Mouse (Mus musculus) forebrain, embryonic 10.5 days (tissue): Measurements from ENCODE around the gene Armc7. TPM values are rescaled to one million over a fixed set of nuclear protein-coding genes. Genes with fewer than 3 reads are reported as not detected.
"Not testable (repeated sequence)": the region's sequence is repeated elsewhere in the genome, so short reads cannot be mapped to it uniquely, and the experiment has no call there.

ENCODE experiments used
- DNase-seq: peaks from one replicate; pipeline ENCODE4 v3.0.0-alpha.2; 2017; ENCODE audit warnings: low spot score; ENCODE audit errors: extremely low spot score
- H3K27ac ChIP-seq: fragments of 300-500 bp; sonication (generic); 2 replicates; pipeline ENCODE4 v1.5.1; 2016; ENCODE audit warnings: mild to moderate bottlenecking
- H3K27me3 ChIP-seq: fragments of 300-500 bp; sonication (generic); 2 replicates; pipeline ENCODE4 v1.6.1; 2016; ENCODE audit warnings: mild to moderate bottlenecking; ENCODE audit not compliant: poor library complexity, severe bottlenecking
- H3K36me3 ChIP-seq: fragments of 300-500 bp; sonication (generic); replicated peaks from 2 replicates; pipeline ENCODE4 v1.6.1; 2016; ENCODE audit warnings: mild to moderate bottlenecking, moderate library complexity
- H3K4me1 ChIP-seq: fragments of 300-500 bp; sonication (generic); 2 replicates; pipeline ENCODE4 v1.6.1; 2016
- H3K4me3 ChIP-seq: fragments of 300-500 bp; sonication (generic); 2 replicates; pipeline ENCODE4 v1.5.1; 2016; ENCODE audit warnings: mild to moderate bottlenecking, moderate library complexity
- H3K9me3 ChIP-seq: fragments of 300-500 bp; sonication (generic); 2 replicates; pipeline ENCODE4 v1.6.1; 2016; ENCODE audit warnings: mild to moderate bottlenecking, moderate library complexity
- WGBS: fragments of 180-500 bp; shearing (Covaris S2); methylation state at CpG from one replicate; pipeline ENCODE4 v1.1.7; 2016; 5-methylcytosine and 5-hydroxymethylcytosine counted together
- polyA plus RNA-seq: library from polyadenylated mRNA; unstranded; fragments of >200 nt; fragmentation: Nextera tagmentation; extraction: Ambion mirVana; gene quantifications from 2 replicates; pipeline ENCODE4 v1.2.1, GENCODE M21; 2016

Gene Armc7
- polyA plus RNA-seq, 1 experiment from 2014 or later = 8.2 TPM

GRCm38 (mm10) chr11:115481553-115482259 lies 6.2 kb downstream of the Armc7 start:
- WGBS = 84% methylated on average over 6 of the region's 6 CpGs
- no peak for DNase-seq
- H3K27me3 ChIP-seq = no peaks in the 10 kb centered on the region

GRCm38 (mm10) chr11:115483278-115483677 lies 7.8 kb downstream of the Armc7 start:
- H3K4me3 ChIP-seq = no peak overlapping the region
- H3K36me3 ChIP-seq = peaks cover 7% of the 10 kb centered on the region

More at GRCm38 (mm10) chr11:115481553-115482259, 6.2 kb downstream of the Armc7 start:
- Histone ChIP-seq H3K4me1 (peaks cover 38% of the 10 kb centered on the region), H3K36me3 (peaks cover 7% of the 10 kb centered on the region; the same call in 1 of the 2 replicates), H3K4me3 (no peak overlapping the region), H3K27ac (no peak overlapping the region), H3K9me3 (no peaks in the 10 kb centered on the region)

GRCm38 (mm10) chr11:115483726-115484125 lies 8.3 kb downstream of the Armc7 start:
- H3K9me3 ChIP-seq = no peaks in the 10 kb centered on the region
- 18% methylated on average over 6 of the region's 6 CpGs for WGBS
- DNase-seq = peak; percentile 70

More at GRCm38 (mm10) chr11:115483278-115483677, 7.8 kb downstream of the Armc7 start:
- H3K27me3 ChIP-seq = no peaks in the 10 kb centered on the region
- H3K9me3 ChIP-seq = no peaks in the 10 kb centered on the region
- H3K27ac ChIP-seq = peak overlapping the region; percentile 17; the same call in 1 of the 2 replicates
- peaks cover 30% of the 10 kb centered on the region for H3K4me1 ChIP-seq
- no peak for DNase-seq
- 81% methylated on average over 11 of the region's 11 CpGs for WGBS

GRCm38 (mm10) chr11:115485155-115485554 lies 9.7 kb downstream of the Armc7 start:
- WGBS = 36% methylated on average over 12 of the region's 12 CpGs
- H3K27ac ChIP-seq = peak overlapping the region; percentile 79
- H3K4me1 ChIP-seq = peaks cover 33% of the 10 kb centered on the region
- no peaks in the 10 kb centered on the region for H3K9me3 ChIP-seq
- H3K36me3 ChIP-seq = peaks cover 21% of the 10 kb centered on the region
- peak overlapping the region; percentile 14 for H3K4me3 ChIP-seq
- DNase-seq = peak; percentile 66
- no peaks in the 10 kb centered on the region for H3K27me3 ChIP-seq

More at GRCm38 (mm10) chr11:115483726-115484125, 8.3 kb downstream of the Armc7 start:
- peak overlapping the region; percentile 17; the same call in 1 of the 2 replicates for H3K27ac ChIP-seq
- H3K36me3 ChIP-seq = peaks cover 11% of the 10 kb centered on the region
- H3K4me1 ChIP-seq = peaks cover 30% of the 10 kb centered on the region
- no peak overlapping the region for H3K4me3 ChIP-seq
- no peaks in the 10 kb centered on the region for H3K27me3 ChIP-seq

GRCm38 (mm10) chr11:115488551-115489104 lies 13.2 kb downstream of the Armc7 start:
- 91% methylated on average over 19 of the region's 19 CpGs for WGBS
- DNase-seq = no peak
- Histone ChIP-seq H3K36me3 (peaks cover 22% of the 10 kb centered on the region), H3K27me3 (peaks cover 8% of the 10 kb centered on the region), H3K4me3 (no peak overlapping the region), H3K27ac (0 out of 2 replicates have a peak overlapping the region, but pooled peaks have one; percentile 1), H3K9me3 (no peaks in the 10 kb centered on the region), H3K4me1 (peaks cover 53% of the 10 kb centered on the region)

GRCm38 (mm10) chr11:115490441-115491355 lies 15.2 kb downstream of the Armc7 start:
- 31% methylated on average over 25 of the region's 25 CpGs for WGBS
- peak overlapping the region; percentile 88 for H3K27ac ChIP-seq
- H3K4me3 ChIP-seq = peak overlapping the region; percentile 78
- peaks cover 22% of the 10 kb centered on the region for H3K36me3 ChIP-seq
- H3K4me1 ChIP-seq = peaks cover 36% of the 10 kb centered on the region
- no peaks in the 10 kb centered on the region for H3K9me3 ChIP-seq
- peaks cover 8% of the 10 kb centered on the region for H3K27me3 ChIP-seq
- no peak for DNase-seq

- Histone ChIP-seq H3K4me1 (peaks cover 29% of the 10 kb centered on the region), H3K4me3 (peak within 1 kb of the TSS; percentile 78), H3K36me3 (peaks cover 25% of the 10 kb centered on the region), H3K9me3 (no peaks in the 10 kb centered on the region), H3K27ac (peak within 1 kb of the TSS; percentile 88), H3K27me3 (peaks cover 8% of the 10 kb centered on the region)
- DNase-seq = peak; percentile 83
- WGBS = under 1% methylated on average over 43 of the region's 43 CpGs
Measured at GRCm38 (mm10) chr11:115491356-115492083, 16.1 kb downstream of the Armc7 start, which contains the start of gene Nt5c. Gene Nt5c (minus strand): TSS chr11:115491862.

GRCm38 (mm10) chr11:115492387-115492786 lies 16.9 kb downstream of the Armc7 start:
- DNase-seq = no peak
- WGBS = 47% methylated on average over 6 of the region's 6 CpGs
- Histone ChIP-seq H3K9me3 (no peaks in the 10 kb centered on the region), H3K4me1 (peaks cover 27% of the 10 kb centered on the region), H3K27me3 (peaks cover 8% of the 10 kb centered on the region), H3K36me3 (peaks cover 34% of the 10 kb centered on the region), H3K27ac (no peak overlapping the region), H3K4me3 (peak overlapping the region; percentile 78)

GRCm38 (mm10) chr11:115496559-115496958 lies 21.1 kb downstream of the Armc7 start:
- H3K4me1 ChIP-seq = peaks cover 11% of the 10 kb centered on the region
- H3K9me3 ChIP-seq, H3K27ac ChIP-seq, DNase-seq, H3K27me3 ChIP-seq, H3K4me3 ChIP-seq: not testable (repeated sequence)
- peaks cover 53% of the 10 kb centered on the region for H3K36me3 ChIP-seq
- WGBS = 91% methylated on average over 9 of the region's 9 CpGs

GRCm38 (mm10) chr11:115502636-115503035 lies 27.2 kb downstream of the Armc7 start:
- no peaks in the 10 kb centered on the region for H3K27me3 ChIP-seq
- H3K4me3 ChIP-seq = no peak overlapping the region
- WGBS = 97% methylated on average over 6 of the region's 6 CpGs
- peaks cover 26% of the 10 kb centered on the region for H3K4me1 ChIP-seq
- no peaks in the 10 kb centered on the region for H3K9me3 ChIP-seq
- DNase-seq = no peak
- peaks cover 97% of the 10 kb centered on the region for H3K36me3 ChIP-seq
- no peak overlapping the region for H3K27ac ChIP-seq

GRCm38 (mm10) chr11:115506586-115506985 lies 31.1 kb downstream of the Armc7 start:
- Histone ChIP-seq H3K4me1 (peaks cover 59% of the 10 kb centered on the region), H3K27me3 (no peaks in the 10 kb centered on the region), H3K36me3 (peaks cover 68% of the 10 kb centered on the region), H3K27ac (no peak overlapping the region), H3K9me3 (no peaks in the 10 kb centered on the region), H3K4me3 (no peak overlapping the region)
- 85% methylated on average over 3 of the region's 3 CpGs for WGBS
- DNase-seq = no peak

GRCm38 (mm10) chr11:115508061-115508460 lies 32.6 kb downstream of the Armc7 start:
- Histone ChIP-seq H3K36me3 (peaks cover 58% of the 10 kb centered on the region), H3K9me3 (no peaks in the 10 kb centered on the region), H3K27ac (no peak overlapping the region), H3K4me1 (peaks cover 74% of the 10 kb centered on the region), H3K4me3 (no peak overlapping the region), H3K27me3 (no peaks in the 10 kb centered on the region)
- DNase-seq = no peak
- WGBS = 95% methylated on average over 2 of the region's 2 CpGs
